Mouse (Mus musculus) CH12.LX (cell line): ENCODE measurements around the gene Clrn2. TPM values are rescaled to one million over a fixed set of nuclear protein-coding genes. Genes with fewer than 3 reads are reported as not detected.
A peak's percentile ranks its signal among the peaks of the same experiment; 100 is the strongest.

ENCODE experiments used
- DNase-seq: peaks from one replicate; pipeline ENCODE4 v3.0.0-alpha.2; 2013; ENCODE audit errors: extremely low read depth
- H3K27ac ChIP-seq: 2 replicates; pipeline ENCODE4 v1.5.1; 2012; ENCODE audit warnings: low read depth, mild to moderate bottlenecking, control low read depth, moderate library complexity; ENCODE audit not compliant: insufficient read depth
- H3K27me3 ChIP-seq: replicated peaks from 2 replicates; pipeline ENCODE3; 2012; ENCODE audit warnings: inconsistent platforms
- H3K36me3 ChIP-seq, 2 experiments: replicated peaks in 1 of 2; 2 replicates each; pipeline versions ENCODE3 to v1.6.1; 2012; ENCODE audit warnings: inconsistent platforms in 1 of 2, low read length in 1 of 2, mild to moderate bottlenecking in 1 of 2, mixed read lengths in 1 of 2, moderate library complexity in 1 of 2; ENCODE audit not compliant: control insufficient read depth in 1 of 2, insufficient read depth in 1 of 2
- H3K4me1 ChIP-seq, 2 experiments: 2 replicates each; pipeline ENCODE4 v1.6.1; 2012; ENCODE audit warnings: inconsistent platforms in 1 of 2, moderate library complexity in 1 of 2; ENCODE audit not compliant: insufficient read depth in 2 of 2, control insufficient read depth in 1 of 2
- H3K4me2 ChIP-seq: 2 replicates; pipeline ENCODE4 v1.6.1; 2012; ENCODE audit warnings: low read depth, mild to moderate bottlenecking, control low read depth; ENCODE audit not compliant: poor library complexity, insufficient read depth, severe bottlenecking
- H3K4me3 ChIP-seq, 3 experiments: fragments of 150-350 bp in 1 of 3; sonication (generic) in 1 of 3; replicated peaks in 1 of 3; 2 replicates each; pipeline versions ENCODE3 to v1.5.1; 2011 to 2012; ENCODE audit warnings: low read depth in 2 of 3, low read length in 2 of 3, mild to moderate bottlenecking in 2 of 3, moderate library complexity in 2 of 3, control low read depth in 1 of 3, improper control_type of control experiment in 1 of 3, inconsistent platforms in 1 of 3, mixed read lengths in 1 of 3; ENCODE audit not compliant: poor library complexity in 1 of 3
- H3K79me2 ChIP-seq: replicated peaks from 2 replicates; pipeline ENCODE4 v1.6.1; 2012; ENCODE audit warnings: mild to moderate bottlenecking, moderate library complexity; ENCODE audit not compliant: control insufficient read depth, poor library complexity, insufficient read depth, severe bottlenecking; ENCODE audit errors: extremely low read depth
- H3K9ac ChIP-seq: 2 replicates; pipeline ENCODE4 v1.6.1; 2012; ENCODE audit warnings: low read depth, mild to moderate bottlenecking, control low read depth, moderate library complexity; ENCODE audit not compliant: insufficient read depth
- H3K9me3 ChIP-seq: replicated peaks from 2 replicates; pipeline ENCODE3; 2012; ENCODE audit warnings: low read length, inconsistent platforms, mixed read lengths
- BHLHE40 ChIP-seq: IDR thresholded peaks from 2 replicates; pipeline ENCODE4 v1.6.1; 2011; ENCODE audit warnings: mild to moderate bottlenecking, low read depth, low read length, improper control_type of control experiment
- CHD2 ChIP-seq: IDR thresholded peaks from 2 replicates; pipeline ENCODE4 v1.6.1; 2011; ENCODE audit warnings: low read length, improper control_type of control experiment
- CTCF ChIP-seq, 2 experiments: IDR thresholded peaks in 1 of 2; conservative IDR thresholded peaks in 1 of 2; 2 replicates each; pipeline ENCODE4 v1.5.1; 2011 to 2012; ENCODE audit warnings: low read depth in 2 of 2, low read length in 2 of 2, improper control_type of control experiment in 1 of 2, inconsistent platforms in 1 of 2, mild to moderate bottlenecking in 1 of 2, moderate library complexity in 1 of 2
- EP300 ChIP-seq: IDR thresholded peaks from 2 replicates; pipeline ENCODE4 v1.6.1; 2011; ENCODE audit warnings: low read length, improper control_type of control experiment
- GABPA ChIP-seq: IDR thresholded peaks from 2 replicates; pipeline ENCODE4 v1.6.1; 2012; ENCODE audit warnings: low read depth, low read length, improper control_type of control experiment, inconsistent platforms; ENCODE audit not compliant: insufficient replicate concordance
- IRF4 ChIP-seq: IDR thresholded peaks from 2 replicates; pipeline ENCODE4 v1.6.1; 2014; ENCODE audit warnings: low read depth, mild to moderate bottlenecking, inconsistent platforms, low read length, improper control_type of control experiment
- JUND ChIP-seq: conservative IDR thresholded peaks from 2 replicates; pipeline ENCODE4 v1.6.1; 2011; ENCODE audit warnings: low read depth, low read length, improper control_type of control experiment
- KAT2A ChIP-seq: IDR thresholded peaks from 2 replicates; pipeline ENCODE4 v1.6.1; 2012; ENCODE audit warnings: low read length, improper control_type of control experiment, inconsistent platforms; ENCODE audit not compliant: insufficient replicate concordance
- MAFK ChIP-seq: IDR thresholded peaks from 2 replicates; pipeline ENCODE4 v1.6.1; 2011; ENCODE audit warnings: low read length, improper control_type of control experiment; ENCODE audit not compliant: insufficient replicate concordance
- MAX ChIP-seq: IDR thresholded peaks from 2 replicates; pipeline ENCODE4 v1.6.1; 2011; ENCODE audit warnings: low read length, improper control_type of control experiment
- MEF2A ChIP-seq: IDR thresholded peaks from 2 replicates; pipeline ENCODE4 v1.6.1; 2014; ENCODE audit warnings: low read depth, mild to moderate bottlenecking, inconsistent platforms, low read length, improper control_type of control experiment, borderline replicate concordance
- MXI1 ChIP-seq: IDR thresholded peaks from 2 replicates; pipeline ENCODE4 v1.6.1; 2011; ENCODE audit warnings: mild to moderate bottlenecking, low read depth, low read length, improper control_type of control experiment
- MYC ChIP-seq: IDR thresholded peaks from 2 replicates; pipeline ENCODE4 v1.6.1; 2011; ENCODE audit warnings: low read depth, mild to moderate bottlenecking, improper control_type of control experiment, low read length
- NELFE ChIP-seq: IDR thresholded peaks from 2 replicates; pipeline ENCODE4 v1.6.1; 2011; ENCODE audit warnings: low read depth, low read length, improper control_type of control experiment
- NRF1 ChIP-seq: IDR thresholded peaks from 2 replicates; pipeline ENCODE4 v1.6.1; 2014; ENCODE audit warnings: low read depth, mild to moderate bottlenecking, inconsistent platforms, low read length, improper control_type of control experiment, moderate library complexity
- PAX5 ChIP-seq: IDR thresholded peaks from 2 replicates; pipeline ENCODE4 v1.6.1; 2012; ENCODE audit warnings: low read length, inconsistent platforms, mixed read lengths
- POLR2A ChIP-seq: IDR thresholded peaks from 2 replicates; pipeline ENCODE4 v1.6.1; 2011; ENCODE audit warnings: low read depth, mild to moderate bottlenecking, improper control_type of control experiment, low read length
- RAD21 ChIP-seq: IDR thresholded peaks from 2 replicates; pipeline ENCODE4 v1.6.1; 2011; ENCODE audit warnings: low read depth, mild to moderate bottlenecking, low read length, improper control_type of control experiment, moderate library complexity
- SMC3 ChIP-seq: IDR thresholded peaks from 2 replicates; pipeline ENCODE4 v1.6.1; 2011; ENCODE audit warnings: low read depth, low read length, improper control_type of control experiment
- TCF12 ChIP-seq: IDR thresholded peaks from 2 replicates; pipeline ENCODE4 v1.6.1; 2014; ENCODE audit warnings: low read depth, mild to moderate bottlenecking, inconsistent platforms, low read length, improper control_type of control experiment
- UBTF ChIP-seq: IDR thresholded peaks from 2 replicates; pipeline ENCODE4 v1.6.1; 2012; ENCODE audit warnings: low read depth, mild to moderate bottlenecking, inconsistent platforms, low read length, improper control_type of control experiment, moderate library complexity
- USF1 ChIP-seq: IDR thresholded peaks from 2 replicates; pipeline ENCODE4 v1.6.1; 2014; ENCODE audit warnings: low read depth, mild to moderate bottlenecking, inconsistent platforms, low read length, improper control_type of control experiment
- ZC3H11A ChIP-seq: IDR thresholded peaks from 2 replicates; pipeline ENCODE4 v1.6.1; 2012; ENCODE audit warnings: low read depth, mild to moderate bottlenecking, inconsistent platforms, low read length, improper control_type of control experiment
- ZMIZ1 ChIP-seq: IDR thresholded peaks from 2 replicates; pipeline ENCODE4 v1.6.1; 2012; ENCODE audit warnings: low read depth, mild to moderate bottlenecking, inconsistent platforms, low read length, improper control_type of control experiment
- dilution Hi-C: fragments of 300-500 bp; cut with MboI; formaldehyde crosslinking; loops from 2 replicates; pipeline ENCODE4 v1.14.3; 2020; ENCODE audit warnings: low sequenced_read_pairs; ENCODE audit not compliant: extremely low pct_unique_long_range_greater_than_20kb, extremely low pct_ligation_motif_present
- in situ Hi-C: fragments of 300-500 bp; cut with MboI; formaldehyde crosslinking; loops from 3 replicates; pipeline ENCODE4 v1.14.3; 2019; ENCODE audit warnings: low sequenced_read_pairs, low pct_ligation_motif_present, low pct_unique_long_range_greater_than_20kb, mixed read lengths
- polyA plus RNA-seq: library from polyadenylated mRNA; unstranded; fragments of >175 nt; gene quantifications from 2 replicates; pipeline ENCODE4 v1.2.1, GENCODE M21; 2012; ENCODE audit warnings: low read depth; ENCODE audit not compliant: insufficient read length
- total RNA-seq, 2 experiments: library from RNA; depleted of rRNA; stranded (reverse); fragments of 300-350 nt in 1 of 2; fragments of >200 nt in 1 of 2; gene quantifications; 2 replicates each; pipeline ENCODE4 v1.2.3; 2012 to 2014

Gene Clrn2
- total and polyA plus RNA-seq, 3 experiments, result not detected

DNA sequence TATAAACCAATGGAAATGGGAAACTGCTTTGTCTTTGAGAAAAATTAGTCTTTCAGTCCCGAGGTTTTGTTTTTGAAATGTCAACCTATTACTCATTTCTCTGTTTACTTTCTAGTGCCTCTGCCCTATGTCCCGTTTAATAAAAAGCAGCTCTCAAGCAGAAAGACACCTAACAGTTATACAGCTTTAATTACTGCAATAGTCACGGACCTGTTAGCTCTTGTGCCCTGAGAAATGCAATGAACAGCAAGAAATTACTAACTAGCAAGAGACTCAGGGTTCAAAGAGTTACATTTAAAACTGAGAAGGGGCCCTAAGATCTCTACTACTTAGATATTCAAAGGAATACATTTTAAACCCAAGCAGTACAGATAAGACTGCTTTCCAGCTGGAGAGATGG lies 11.8 kb upstream of the Clrn2 start:
- in situ Hi-C loops (loop anchor here (25.0 kb wide), 1 partner anchor 1154 kb away; no protein-coding TSS in a partner anchor), dilution Hi-C loops (no loop called here)
- Histone ChIP-seq H3K4me1 (peaks cover 0 to 32% of the 10 kb centered on the region in 2 experiments; a peak in 3 of 4 replicates), H3K27me3 (no peaks in the 10 kb centered on the region), H3K4me3 (no peak overlapping the region), H3K9me3 (no peaks in the 10 kb centered on the region), H3K9ac (no peak overlapping the region), H3K79me2 (no peaks in the 10 kb centered on the region), H3K27ac (no peak overlapping the region), H3K4me2 (no peak overlapping the region), H3K36me3 (peaks cover 18 to 72% of the 10 kb centered on the region in 2 experiments)
- no peak for DNase-seq
- TF ChIP-seq CHD2 (no peak), USF1 (no peak), ZC3H11A (no peak), KAT2A (no peak), POLR2A (no peak), SMC3 (no peak), NRF1 (no peak), MXI1 (no peak), MYC (no peak), UBTF (no peak), MAFK (no peak), MEF2A (no peak), PAX5 (no peak), EP300 (no peak), CTCF (conservative IDR thresholded peaks at IDR 0.05 in 1 of 2, IDR thresholded peaks at IDR 0.05 in 1 of 2; ENCODE audit: low read depth in 2 of 2, low read length in 2 of 2) (no peak), NELFE (no peak), GABPA (no peak), RAD21 (no peak), MAX (no peak), BHLHE40 (no peak)

- H3K27ac ChIP-seq, result no peak overlapping the region
- peak overlapping the region in 1 of 3 experiments; percentile 18 for H3K4me3 ChIP-seq
- H3K9ac ChIP-seq, result no peak overlapping the region
- TF ChIP-seq RAD21, result no peak
- TF ChIP-seq IRF4, result no peak
- no peak for TF ChIP-seq ZMIZ1
- no peak for TF ChIP-seq TCF12
- no peak for TF ChIP-seq JUND
- TF ChIP-seq, all 38 proteins: peak for 0
- DNase-seq, result peak; percentile 17
- H3K79me2 ChIP-seq, result no peaks in the 10 kb centered on the region
- H3K36me3 ChIP-seq, result peaks cover 6 to 47% of the 10 kb centered on the region in 2 experiments
- in situ Hi-C loops (loop anchor here (25.0 kb wide), 1 partner anchor 1157 kb away; no protein-coding TSS in a partner anchor), dilution Hi-C loops (no loop called here)
- H3K4me1 ChIP-seq, result peaks cover 3 to 54% of the 10 kb centered on the region in 2 experiments
- no peak overlapping the region for H3K4me2 ChIP-seq
- no peaks in the 10 kb centered on the region for H3K27me3 ChIP-seq
- H3K9me3 ChIP-seq, result no peaks in the 10 kb centered on the region
Observed at GRCm38 (mm10) chr5:45444130-45444832, 9.3 kb upstream of the Clrn2 start.
